Mouse (Mus musculus) spleen, embryonic (tissue): Measurements from ENCODE around the gene Ankrd35.
"Not testable (repeated sequence)": the region's sequence is repeated elsewhere in the genome, so short reads cannot be mapped to it uniquely, and the experiment has no call there.

ENCODE experiments used
- CTCF ChIA-PET: fragments of 350-600 bp; sonication (Branson Sonifier 250); formaldehyde crosslinking; loops from one replicate; lab custom pipeline; 2022; lab: Charles Lee

The Ankrd35 gene

DNA sequence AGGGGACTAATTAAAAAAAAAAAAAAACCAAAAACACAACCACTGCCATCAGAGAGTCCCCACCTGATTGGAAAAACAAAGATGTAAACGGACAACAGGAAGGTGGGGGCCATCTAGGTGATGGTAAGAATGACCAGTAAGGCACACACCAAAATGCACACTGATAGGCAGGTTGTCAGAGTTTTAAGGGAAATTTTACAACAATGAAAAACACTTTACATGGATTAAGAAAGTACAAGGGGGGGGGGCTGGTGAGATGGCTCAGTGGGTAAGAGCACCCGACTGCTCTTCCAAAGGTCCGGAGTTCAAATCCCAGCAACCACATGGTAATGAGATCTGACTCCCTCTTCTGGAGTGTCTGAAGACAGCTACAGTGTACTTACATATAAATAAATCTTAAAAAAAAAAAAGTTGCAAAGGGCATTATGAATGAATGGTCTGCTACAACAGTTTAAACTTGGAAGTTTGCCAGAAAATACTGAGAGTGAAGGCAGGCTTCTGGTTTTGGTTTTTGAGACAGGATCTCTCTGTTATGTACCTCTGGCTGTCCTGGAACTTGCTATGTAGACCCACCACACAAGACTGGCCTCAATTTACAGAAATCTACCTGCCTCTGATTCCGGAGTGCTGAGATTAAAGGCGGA is 1.4 kb upstream of the Ankrd35 start:
- CTCF ChIA-PET = no interaction called here

DNA sequence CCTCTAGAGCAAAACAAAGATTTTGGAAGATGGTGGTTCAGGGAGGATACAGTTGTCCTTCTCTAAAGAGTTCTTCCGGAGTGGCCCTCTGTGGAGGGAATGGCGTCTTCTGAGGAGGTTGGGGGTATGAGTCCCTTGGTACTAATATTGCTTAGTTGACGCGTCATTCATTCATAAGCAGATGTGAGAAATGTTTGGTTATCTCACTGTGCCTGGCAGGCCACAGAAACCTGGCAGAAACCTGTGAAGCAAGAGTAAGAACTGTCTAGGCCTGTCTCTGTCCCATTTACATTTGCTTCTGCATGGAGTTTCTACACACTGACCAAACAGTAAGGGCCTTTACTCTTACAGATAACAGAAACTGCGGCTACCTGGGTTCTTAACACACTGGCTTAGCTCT is 1.6 kb downstream of the Ankrd35 start:
- CTCF ChIA-PET = interaction anchor here (0.7 kb wide), 1 partner anchor 1496 kb away, joined by 3 read pairs; no protein-coding TSS in a partner anchor

- CTCF ChIA-PET = no interaction called here
Measured at GRCm38 (mm10) chr3:96673514-96673913, 3.6 kb downstream of the Ankrd35 start.

GRCm38 (mm10) chr3:96674442-96674841 is 4.5 kb downstream of the Ankrd35 start:
- CTCF ChIA-PET = no interaction called here

- CTCF ChIA-PET = interaction anchor here (0.8 kb wide), 1 partner anchor 1018 kb away, joined by 5 read pairs; no protein-coding TSS in a partner anchor
Measured at GRCm38 (mm10) chr3:96675171-96675570, 5.2 kb downstream of the Ankrd35 start.

GRCm38 (mm10) chr3:96675690-96676089 is 5.8 kb downstream of the Ankrd35 start:
- CTCF ChIA-PET = no interaction called here

GRCm38 (mm10) chr3:96678456-96678855 is 8.5 kb downstream of the Ankrd35 start:
- CTCF ChIA-PET = interaction anchor here (0.6 kb wide), 1 partner anchor 147 kb away, joined by 3 read pairs; no protein-coding TSS in a partner anchor

DNA sequence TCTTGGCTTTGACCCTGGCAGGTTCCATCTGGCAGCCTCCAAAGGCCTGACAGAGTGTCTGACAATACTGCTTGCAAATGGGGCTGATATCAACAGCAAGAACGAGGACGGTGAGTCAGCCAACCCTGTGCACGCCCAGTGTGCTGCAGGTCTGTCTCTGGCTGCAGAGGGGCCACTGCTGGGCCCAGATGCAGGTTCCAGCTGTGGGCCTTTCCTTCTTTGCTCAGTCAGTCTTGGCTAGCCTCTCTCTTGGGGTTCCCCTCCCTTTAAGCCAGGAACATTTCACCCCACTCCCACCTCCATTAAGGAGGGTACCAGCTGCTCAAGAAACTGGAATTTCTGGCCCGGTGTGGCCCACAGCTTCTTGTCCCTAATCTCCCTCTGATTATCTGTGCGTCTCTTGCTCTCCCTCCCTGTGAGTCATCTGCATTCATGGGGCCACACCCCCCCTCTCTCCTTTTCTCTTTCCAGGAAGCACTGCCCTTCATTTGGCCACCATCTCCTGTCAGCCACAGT is 9.3 kb downstream of the Ankrd35 start:
- CTCF ChIA-PET = no interaction called here

- CTCF ChIA-PET = interaction anchor here (0.6 kb wide), 1 partner anchor 590 kb away, joined by 3 read pairs; no protein-coding TSS in a partner anchor
Measured at GRCm38 (mm10) chr3:96680269-96680956, 10.5 kb downstream of the Ankrd35 start.

DNA sequence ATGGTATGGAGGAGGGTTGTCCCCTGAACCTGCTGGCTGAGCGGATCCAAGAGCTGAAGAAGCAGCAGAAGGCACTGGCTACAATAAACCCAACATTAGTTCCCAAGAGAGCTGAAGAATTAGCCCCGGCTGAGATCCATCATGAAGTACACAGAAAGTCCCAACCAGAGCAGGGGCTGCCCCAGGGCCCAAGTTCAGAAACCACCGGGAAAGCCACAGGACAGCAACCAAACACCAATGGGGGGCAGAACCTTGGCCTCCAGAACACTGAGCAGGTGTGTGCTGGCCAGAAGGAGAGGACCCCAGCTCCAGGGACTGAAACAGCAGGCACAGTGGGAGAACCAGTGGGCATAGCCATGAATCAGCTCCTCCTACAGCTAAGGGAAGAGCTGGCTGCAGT is 13.6 kb downstream of the Ankrd35 start:
- CTCF ChIA-PET = no interaction called here

- CTCF ChIA-PET = no interaction called here
Measured at GRCm38 (mm10) chr3:96684151-96684821, 14.4 kb downstream of the Ankrd35 start.

GRCm38 (mm10) chr3:96684822-96685156 is 14.9 kb downstream of the Ankrd35 start:
- CTCF ChIA-PET = no interaction called here

- CTCF ChIA-PET = not testable (repeated sequence)
Measured at GRCm38 (mm10) chr3:96686057-96686456, 16.1 kb downstream of the Ankrd35 start.

DNA sequence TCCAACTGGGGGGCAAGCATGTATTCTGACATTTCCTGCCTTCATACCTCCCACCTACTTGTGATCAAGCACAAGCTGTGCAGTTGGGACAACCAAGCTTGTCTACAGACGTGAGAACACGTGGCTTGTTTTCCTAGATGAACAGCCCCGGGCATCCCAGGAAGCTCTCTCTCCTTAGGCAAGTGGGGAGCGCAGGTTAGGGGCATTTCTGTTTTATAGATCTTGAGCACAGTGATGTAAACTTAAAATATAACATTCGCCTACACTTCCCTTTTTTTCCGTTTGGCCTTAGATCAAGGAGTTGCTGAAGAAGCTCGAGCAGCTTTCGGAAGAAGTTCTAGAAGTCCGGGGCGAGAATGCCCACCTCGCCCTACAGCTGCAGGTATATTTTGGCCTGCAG is 18.9 kb downstream of the Ankrd35 start:
- CTCF ChIA-PET = no interaction called here

- CTCF ChIA-PET = no interaction called here
Measured at GRCm38 (mm10) chr3:96690298-96690697, 20.4 kb downstream of the Ankrd35 start.

DNA sequence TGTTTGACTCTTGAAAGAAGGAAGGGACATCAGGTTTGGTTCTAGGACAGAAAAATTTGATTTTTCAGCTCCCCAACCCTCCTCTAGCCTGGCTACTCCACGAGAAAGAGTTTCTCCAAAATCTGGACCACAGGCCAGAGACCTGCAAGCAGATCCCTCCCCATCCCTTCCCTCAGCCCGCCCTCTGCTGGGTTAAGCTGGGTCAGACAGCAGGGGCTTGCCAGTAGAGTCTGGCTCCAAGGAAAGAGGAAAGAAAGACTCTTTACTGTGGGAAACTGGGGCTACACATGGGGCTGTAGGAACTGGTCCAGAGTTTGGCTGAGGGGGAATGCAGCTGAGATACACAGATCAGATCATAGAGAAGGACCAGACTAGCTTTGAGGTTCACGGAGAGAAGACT is 22.6 kb downstream of the Ankrd35 start:
- CTCF ChIA-PET = no interaction called here

- CTCF ChIA-PET = no interaction called here
Measured at GRCm38 (mm10) chr3:96693579-96693978, 23.6 kb downstream of the Ankrd35 start.

DNA sequence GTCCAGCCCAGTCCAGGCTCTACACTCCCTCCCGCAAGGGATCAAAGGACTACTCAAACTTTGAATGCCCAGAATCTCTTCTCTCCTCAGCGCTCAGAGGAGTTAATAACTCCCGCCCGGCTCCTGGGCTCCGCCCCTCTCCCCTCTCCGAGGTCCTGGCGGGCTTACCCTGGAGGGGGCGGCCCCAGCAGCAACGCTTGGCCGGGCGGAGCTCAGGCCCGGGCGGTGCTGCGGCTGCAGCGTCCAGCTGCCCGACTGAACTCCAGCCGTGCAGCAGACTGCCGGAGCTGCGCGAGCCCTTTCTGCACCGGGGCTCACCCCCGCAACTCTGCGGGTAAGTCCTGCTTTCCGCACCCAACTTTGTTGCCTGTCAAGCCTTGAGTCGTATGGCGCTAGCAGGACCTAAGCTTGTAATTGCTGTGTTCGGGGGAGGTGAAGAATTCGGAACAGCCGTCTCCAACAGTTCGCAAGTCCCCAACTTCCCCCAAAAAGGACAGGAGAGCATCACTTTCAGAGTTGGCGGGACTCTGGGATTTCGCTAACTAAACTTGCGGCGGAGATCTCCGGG is 26.4 kb downstream of the Ankrd35 start, which contains the start of gene Pias3:
Gene Pias3, plus strand, starts transcription at position 187 of the 568 bp plus-strand sequence.
- CTCF ChIA-PET = interaction anchor here (0.6 to 1.0 kb wide), 2 partner anchors 9 to 703 kb away, joined by 3 read pairs; no protein-coding TSS in a partner anchor

GRCm38 (mm10) chr3:96696766-96697732 is 27.1 kb downstream of the Ankrd35 start:
- CTCF ChIA-PET = interaction anchor here (1.0 kb wide), 1 partner anchor 10 kb away, joined by 3 read pairs; no protein-coding TSS in a partner anchor

- CTCF ChIA-PET = interaction anchor here (0.7 to 0.8 kb wide), 3 partner anchors 15 to 417 kb away, joined by 3 to 4 read pairs (median 3); no protein-coding TSS in a partner anchor
Measured at GRCm38 (mm10) chr3:96698993-96699690, 29.2 kb downstream of the Ankrd35 start.
